11 mouse cellular contexts compared by ENCODE assay signal in genomic region chr10:42327576-42327975, GRCm38 (mm10). TPM values are rescaled to one million over a fixed set of nuclear protein-coding genes. Genes with fewer than 3 reads are reported as not detected.
DNase-seq lines count a peak whose midpoint lies in the region; ATAC-seq and TF ChIP-seq lines count a peak whose summit lies in the region.
"Had no signal": no experiment of that assay in that cellular context is flagged by ENCODE, and none has a peak within 500 bp of the region (broad histone marks: within the 10 kb centered on the region; RNA-seq: fewer than 3 reads in every experiment).

No protein-coding gene starts in this region.

- no peak overlapping the region for H3K9ac ChIP-seq in forebrain, embryonic 11.5 days (ENCODE audit: low read length)
- H3K9ac ChIP-seq in forebrain, embryonic 12.5 days, result no peak overlapping the region
- H3K9ac ChIP-seq in liver, adult 2 months (ENCODE audit: low read depth, low read length), result no peak overlapping the region
- no peak overlapping the region for H3K9ac ChIP-seq in liver, embryonic 11.5 days (ENCODE audit: low read depth, low read length)
- H3K9ac ChIP-seq in intestine, embryonic 16.5 days (ENCODE audit: low read depth, low read length), result no peak overlapping the region
- H3K9ac ChIP-seq: liver, embryonic 13.5 days; stomach, embryonic 15.5 days had no signal

- H3K27me3 ChIP-seq in forebrain, embryonic 11.5 days (ENCODE audit: control insufficient read depth, insufficient read depth, low read length), result no peaks in the 10 kb centered on the region
- peaks cover 2% of the 10 kb centered on the region; the same call in 1 of the 2 replicates for H3K27me3 ChIP-seq in forebrain, embryonic 12.5 days
- no peaks in the 10 kb centered on the region for H3K27me3 ChIP-seq in liver, adult 2 months (ENCODE audit: control insufficient read depth, insufficient read depth, low read length)
- H3K27me3 ChIP-seq in liver, embryonic 11.5 days (replicated peaks; ENCODE audit: control insufficient read depth, insufficient read depth, low read length), result no peaks in the 10 kb centered on the region
- no peaks in the 10 kb centered on the region for H3K27me3 ChIP-seq in intestine, embryonic 16.5 days (replicated peaks; ENCODE audit: control insufficient read depth, insufficient read depth, low read length)
- H3K27me3 ChIP-seq: liver, embryonic 13.5 days; stomach, embryonic 15.5 days had no signal

- H3K4me2 ChIP-seq in forebrain, embryonic 11.5 days (ENCODE audit: low read depth, low read length, severe bottlenecking), result no peak overlapping the region
- H3K4me2 ChIP-seq in forebrain, embryonic 12.5 days, result no peak overlapping the region
- no peak overlapping the region for H3K4me2 ChIP-seq in liver, embryonic 11.5 days
- no peak overlapping the region for H3K4me2 ChIP-seq in intestine, embryonic 16.5 days (ENCODE audit: low read depth, low read length)
- H3K4me2 ChIP-seq: liver, embryonic 13.5 days; stomach, embryonic 15.5 days had no signal

- peak; percentile 61 for DNase-seq in forebrain, embryonic 11.5 days (ENCODE audit: low spot score)
- DNase-seq in liver, adult 2 months (ENCODE audit: extremely low read depth, low read depth, low spot score), result peak; percentile 13
- DNase-seq in liver, embryonic 11.5 days (ENCODE audit: low spot score), result no peak
- peak; percentile 51 for DNase-seq in ZHBTc4 (ENCODE audit: low read depth, low spot score)
- peak; percentile 39 for DNase-seq in kidney, postnatal 14 days
- DNase-seq in spleen, postnatal 10 days (ENCODE audit: low spot score in 2 of 2), result no peak
- DNase-seq: liver, embryonic 13.5 days had no signal

- peak; percentile 48 for TF ChIP-seq CTCF in liver, adult 2 months (IDR thresholded peaks at IDR 0.05; ENCODE audit: low read depth, low read length)

- no peaks in the 10 kb centered on the region for H3K36me3 ChIP-seq in forebrain, embryonic 11.5 days (ENCODE audit: control insufficient read depth, insufficient read depth, low read length)
- no peaks in the 10 kb centered on the region for H3K36me3 ChIP-seq in forebrain, embryonic 12.5 days (replicated peaks)
- H3K36me3 ChIP-seq in liver, adult 2 months (ENCODE audit: control insufficient read depth, insufficient read depth, low read length), result no peaks in the 10 kb centered on the region
- H3K36me3 ChIP-seq in liver, embryonic 11.5 days (ENCODE audit: control insufficient read depth, insufficient read depth, low read length), result no peaks in the 10 kb centered on the region
- H3K36me3 ChIP-seq in intestine, embryonic 16.5 days (ENCODE audit: control insufficient read depth, insufficient read depth, low read length), result 0 out of 2 replicates have a peak, but pooled peaks cover 2% of the 10 kb centered on the region
- H3K36me3 ChIP-seq: liver, embryonic 13.5 days; stomach, embryonic 15.5 days had no signal

- WGBS in forebrain, embryonic 11.5 days, result 74% methylated on average over 8 of the region's 8 CpGs
- WGBS in forebrain, embryonic 12.5 days, result 71% methylated on average over 8 of the region's 8 CpGs
- WGBS in liver, adult 2 months, result 73% methylated on average over 8 of the region's 8 CpGs
- WGBS in liver, embryonic 11.5 days, result 74% methylated on average over 8 of the region's 8 CpGs
- 69% methylated on average over 8 of the region's 8 CpGs for WGBS in intestine, embryonic 16.5 days

- H3K27ac ChIP-seq in forebrain, embryonic 11.5 days (ENCODE audit: low read depth, low read length), result no peak overlapping the region
- H3K27ac ChIP-seq in forebrain, embryonic 12.5 days, result no peak overlapping the region
- no peak overlapping the region for H3K27ac ChIP-seq in liver, adult 2 months (replicated peaks; ENCODE audit: insufficient read depth, low read depth, low read length)
- H3K27ac ChIP-seq in liver, embryonic 11.5 days (ENCODE audit: low read depth, low read length), result no peak overlapping the region
- no peak overlapping the region for H3K27ac ChIP-seq in intestine, embryonic 16.5 days (ENCODE audit: low read length)
- H3K27ac ChIP-seq: liver, embryonic 13.5 days; stomach, embryonic 15.5 days had no signal

- TF ChIP-seq POLR2A in liver, adult 2 months (IDR thresholded peaks at IDR 0.05; ENCODE audit: extremely low read depth, insufficient read depth, low read length), result no peak

- H3K79me2 ChIP-seq in liver, adult 2 months (ENCODE audit: control insufficient read depth, insufficient read depth, low read length), result no peaks in the 10 kb centered on the region

- no peaks in the 10 kb centered on the region; the same call in 1 of the 2 replicates for H3K4me1 ChIP-seq in forebrain, embryonic 11.5 days (replicated peaks; ENCODE audit: control insufficient read depth, insufficient read depth, low read length)
- H3K4me1 ChIP-seq in forebrain, embryonic 12.5 days, result peaks cover 3% of the 10 kb centered on the region; the same call in 1 of the 2 replicates
- no peaks in the 10 kb centered on the region for H3K4me1 ChIP-seq in liver, adult 2 months (ENCODE audit: control insufficient read depth, insufficient read depth, low read length)
- H3K4me1 ChIP-seq in liver, embryonic 11.5 days (replicated peaks; ENCODE audit: control insufficient read depth, insufficient read depth, low read length), result no peaks in the 10 kb centered on the region
- H3K4me1 ChIP-seq in intestine, embryonic 16.5 days (ENCODE audit: control insufficient read depth, insufficient read depth, low read length), result no peaks in the 10 kb centered on the region
- H3K4me1 ChIP-seq: liver, embryonic 13.5 days; stomach, embryonic 15.5 days had no signal

- no peak for ATAC-seq in forebrain, embryonic 11.5 days (replicated peaks; ENCODE audit: low FRiP score)
- ATAC-seq in forebrain, embryonic 12.5 days (ENCODE audit: low FRiP score), result no peak
- ATAC-seq in liver, embryonic 11.5 days (replicated peaks; ENCODE audit: low FRiP score), result no peak
- ATAC-seq in intestine, embryonic 16.5 days, result no peak

- no peaks in the 10 kb centered on the region for H3K9me3 ChIP-seq in forebrain, embryonic 11.5 days (ENCODE audit: control insufficient read depth, low read length)
- H3K9me3 ChIP-seq in forebrain, embryonic 12.5 days, result no peaks in the 10 kb centered on the region
- H3K9me3 ChIP-seq in liver, embryonic 11.5 days (ENCODE audit: control insufficient read depth, low read length), result no peaks in the 10 kb centered on the region
- H3K9me3 ChIP-seq in intestine, embryonic 16.5 days (ENCODE audit: control insufficient read depth, low read length), result no peaks in the 10 kb centered on the region
- H3K9me3 ChIP-seq: G1E; liver, embryonic 13.5 days; stomach, embryonic 15.5 days had no signal

- no peak overlapping the region for H3K4me3 ChIP-seq in forebrain, embryonic 11.5 days (ENCODE audit: low read depth, low read length)
- H3K4me3 ChIP-seq in forebrain, embryonic 12.5 days (replicated peaks), result no peak overlapping the region
- no peak overlapping the region for H3K4me3 ChIP-seq in liver, adult 2 months (ENCODE audit: insufficient read depth, low read depth, low read length)
- no peak overlapping the region for H3K4me3 ChIP-seq in liver, embryonic 11.5 days (ENCODE audit: low read depth, low read length)
- H3K4me3 ChIP-seq in intestine, embryonic 16.5 days (ENCODE audit: low read length), result no peak overlapping the region
- H3K4me3 ChIP-seq: liver, embryonic 13.5 days; stomach, embryonic 15.5 days had no signal

RNA-seq across cellular contexts. Expression of gene Foxo3, which starts 51.0 kb away (rescaled TPM):
- polyA plus RNA-seq in forebrain, embryonic 11.5 days (2014; fragmentation: Nextera tagmentation; extraction: Ambion mirVana), result 4.2 and 4.4 TPM in 2 replicates
- 3.1 TPM in 2 replicates for polyA plus RNA-seq in forebrain, embryonic 12.5 days (2016; fragmentation: Nextera tagmentation; extraction: Ambion mirVana)
- total RNA-seq in liver, adult 2 months (2014; rRNA removed), result 34.2 and 35.4 TPM in 2 replicates
- polyA plus RNA-seq in liver, adult 2 months (2012; rRNA removed), result 17.0 and 17.7 TPM in 2 replicates
- 11.7 and 12.3 TPM in 2 replicates for polyA plus RNA-seq in liver, embryonic 11.5 days (2014; fragmentation: Nextera tagmentation; extraction: Ambion mirVana)
- polyA plus RNA-seq in intestine, embryonic 16.5 days (2015; fragmentation: Nextera tagmentation; extraction: Ambion mirVana), result 4.8 and 5.6 TPM in 2 replicates

Comparison
In these comparisons a context has a peak if more than half of its experiments do, and no peak if none do; other contexts are left out.
1. DNase-seq: peak in forebrain, embryonic 11.5 days (single experiment), liver, adult 2 months (single experiment), ZHBTc4 (single experiment) and kidney, postnatal 14 days (single experiment); none in liver, embryonic 11.5 days (single experiment) and spleen, postnatal 10 days (0 of 2).